Mouse (Mus musculus) neutrophil, adult 5-6 weeks (primary cell): ENCODE results near the gene Afap1. TPM values are rescaled to one million over a fixed set of nuclear protein-coding genes. Genes with fewer than 3 reads are reported as not detected.

Experiments
- ATAC-seq: fragments of 151-379, 151-347 bp; 2 replicates; pipeline ENCODE4 v1.8.0; 2017; ENCODE audit warnings: mild to moderate bottlenecking, moderate TSS enrichment; ENCODE audit not compliant: insufficient number of reproducible peaks, poor library complexity, low FRiP score, severe bottlenecking; ENCODE audit errors: extremely low read depth
- total RNA-seq: library from RNA; stranded (forward); fragments of 200-1000 nt; gene quantifications from 2 replicates; pipeline ENCODE4 v1.2.3, GENCODE M21; 2017

Gene Afap1
- total RNA-seq: 3.8 and 4.2 TPM in 2 replicates

DNA sequence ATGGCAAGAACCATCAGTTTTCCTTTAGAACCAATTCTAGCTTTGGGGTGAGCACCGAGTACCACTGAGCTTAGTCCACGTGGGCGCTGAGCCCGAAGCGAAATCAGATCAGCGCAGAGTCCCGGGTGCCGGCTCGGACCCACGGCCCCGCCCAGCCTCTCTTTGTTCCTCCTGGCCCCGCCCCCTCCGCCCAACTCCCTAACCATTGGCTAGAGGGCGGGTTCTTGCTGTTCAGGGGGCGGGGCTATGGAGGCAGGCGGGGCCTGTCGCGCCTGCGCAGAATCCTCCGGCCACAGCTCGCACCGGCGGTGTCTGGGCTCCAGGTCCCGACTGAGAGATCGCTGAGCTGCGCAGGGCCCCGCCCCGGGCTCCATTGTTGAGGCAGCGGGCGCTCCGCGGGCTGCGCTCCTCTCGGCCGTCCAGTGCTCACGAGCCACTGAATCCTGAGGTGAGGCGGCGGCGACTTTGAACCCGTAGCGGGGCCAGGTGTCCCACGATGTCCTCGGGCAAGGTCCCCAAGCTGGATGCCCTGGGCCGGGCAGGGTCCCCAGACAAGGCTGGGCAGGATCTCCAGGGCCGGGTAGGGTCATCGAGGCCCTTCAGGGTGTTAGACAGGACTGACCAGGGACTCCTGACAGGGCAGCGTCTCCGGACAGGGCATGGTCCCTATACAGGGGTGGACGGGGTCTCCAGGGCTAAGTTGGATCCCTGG lies at the start of gene Afap1:
TSS of gene Afap1 (plus strand) at position 227 of the 712 bp plus-strand sequence.
- peak; percentile 83 for ATAC-seq

GRCm38 (mm10) chr5:35851485-35851884 lies 41.6 kb upstream of the Afap1 start:
- no peak for ATAC-seq

- ATAC-seq: no peak
Measured at GRCm38 (mm10) chr5:35853463-35853862, 39.7 kb upstream of the Afap1 start.

DNA sequence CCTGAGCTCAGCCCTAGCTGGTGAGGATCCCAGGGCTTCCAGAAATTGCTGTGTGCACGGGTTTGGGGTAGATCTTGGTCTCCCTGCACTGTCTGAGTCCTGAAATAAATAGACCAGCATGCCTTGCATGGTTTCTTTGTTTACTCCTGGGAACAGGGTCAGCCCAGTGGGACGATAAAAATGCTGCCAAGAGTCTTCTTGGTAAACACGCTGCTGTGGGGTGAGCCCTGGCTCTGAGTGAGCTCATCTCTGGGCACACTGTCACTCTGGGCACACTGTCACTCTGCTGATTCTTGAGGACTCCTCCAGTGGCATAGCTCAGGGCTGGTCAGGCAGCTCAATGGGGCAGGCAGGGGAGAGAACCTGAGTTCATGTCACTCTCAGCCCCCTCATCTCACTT lies 36.9 kb upstream of the Afap1 start:
- no peak for ATAC-seq

- ATAC-seq: no peak
Measured at GRCm38 (mm10) chr5:35858069-35858468, 35.0 kb upstream of the Afap1 start.

DNA sequence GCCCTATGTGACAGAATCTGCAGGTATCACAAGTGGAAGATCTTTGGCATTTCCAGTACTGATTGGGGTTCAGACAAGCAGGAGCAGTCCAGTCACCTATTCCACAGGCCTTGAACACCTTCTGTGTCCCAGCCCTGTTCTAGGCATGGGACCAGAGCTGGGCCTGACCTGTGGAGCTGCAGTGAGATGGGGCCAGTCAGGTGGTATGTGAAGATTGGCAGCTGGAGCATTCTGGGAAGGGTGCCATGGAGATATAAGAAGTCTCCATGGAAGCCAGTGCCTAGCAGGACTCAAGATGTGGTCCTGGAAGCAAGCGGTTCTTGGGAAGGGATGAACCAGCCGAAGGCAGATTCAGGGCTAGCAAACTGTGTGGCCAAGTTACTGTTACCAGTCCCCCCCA lies 31.7 kb upstream of the Afap1 start:
- no peak for ATAC-seq

- ATAC-seq: no peak
Measured at GRCm38 (mm10) chr5:35869973-35870372, 23.1 kb upstream of the Afap1 start.

DNA sequence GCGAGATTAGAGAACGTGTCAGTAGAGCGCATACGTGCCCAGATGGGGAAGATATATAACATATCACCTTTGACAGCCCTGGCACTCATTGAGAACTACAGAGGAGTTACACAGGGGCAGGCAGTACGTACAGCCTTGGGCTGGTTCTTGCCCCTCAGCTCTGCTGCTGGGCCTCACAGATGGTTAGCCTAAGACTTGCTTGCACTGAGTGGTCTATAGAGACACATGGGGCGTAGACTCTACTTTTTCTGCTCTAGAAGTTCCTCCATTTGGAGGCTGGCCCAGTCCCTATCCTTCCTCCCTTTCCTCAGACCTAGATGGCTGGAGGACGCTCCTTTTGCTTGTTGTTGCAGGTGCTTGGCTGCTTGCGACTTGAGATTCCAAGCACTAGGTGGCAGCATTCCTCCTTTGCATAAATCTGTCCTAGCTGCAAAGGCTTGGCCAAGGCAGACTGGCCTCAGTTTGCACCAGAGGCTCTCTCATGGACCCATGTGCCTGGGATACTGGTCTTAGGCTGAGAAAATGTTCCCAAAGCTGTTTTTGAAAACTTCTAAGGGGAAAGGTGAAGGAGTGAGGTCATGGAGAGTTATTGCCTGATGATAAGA lies 22.6 kb upstream of the Afap1 start:
- 0 out of 2 replicates have a peak, but pooled peaks have one; percentile 20 for ATAC-seq

DNA sequence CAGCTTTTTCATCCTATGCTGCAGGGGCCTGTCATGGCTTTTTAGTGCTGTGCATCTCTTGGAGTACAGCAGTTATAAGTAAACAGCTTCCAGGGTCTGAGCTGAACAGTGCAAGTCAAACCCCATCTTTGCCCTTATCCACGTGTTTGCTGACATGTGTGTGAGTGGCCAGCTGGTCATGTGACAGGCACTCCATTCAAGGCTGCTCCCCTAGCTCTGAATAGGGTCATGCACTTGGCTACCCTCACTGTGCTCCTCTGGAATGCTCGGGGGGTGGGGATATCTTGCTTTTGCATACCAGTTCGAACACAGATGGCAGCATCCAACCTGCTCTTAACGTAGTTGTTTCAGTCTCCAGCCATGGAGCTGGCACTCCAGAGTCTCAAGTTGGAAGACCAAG lies 19.7 kb upstream of the Afap1 start:
- no peak for ATAC-seq

DNA sequence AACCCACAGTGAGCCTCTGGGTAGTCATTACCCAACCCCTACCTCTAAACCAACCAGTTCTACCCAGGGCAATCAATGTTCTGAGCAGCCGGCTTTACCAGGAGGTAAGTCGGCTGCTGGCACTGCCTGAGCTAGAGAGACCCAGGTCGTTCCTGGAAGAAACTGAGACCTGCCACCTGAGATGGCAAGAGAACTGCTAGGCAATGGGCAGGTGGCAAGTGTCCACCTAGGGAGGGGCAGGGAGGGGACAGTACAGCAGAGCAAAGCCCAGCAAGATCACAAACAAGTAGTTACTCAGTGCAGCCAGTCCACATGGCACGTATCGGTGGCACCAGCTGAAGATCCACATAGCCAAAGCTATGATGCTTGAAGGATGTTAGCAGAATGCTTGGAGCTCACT lies 16.9 kb upstream of the Afap1 start:
- ATAC-seq: no peak

DNA sequence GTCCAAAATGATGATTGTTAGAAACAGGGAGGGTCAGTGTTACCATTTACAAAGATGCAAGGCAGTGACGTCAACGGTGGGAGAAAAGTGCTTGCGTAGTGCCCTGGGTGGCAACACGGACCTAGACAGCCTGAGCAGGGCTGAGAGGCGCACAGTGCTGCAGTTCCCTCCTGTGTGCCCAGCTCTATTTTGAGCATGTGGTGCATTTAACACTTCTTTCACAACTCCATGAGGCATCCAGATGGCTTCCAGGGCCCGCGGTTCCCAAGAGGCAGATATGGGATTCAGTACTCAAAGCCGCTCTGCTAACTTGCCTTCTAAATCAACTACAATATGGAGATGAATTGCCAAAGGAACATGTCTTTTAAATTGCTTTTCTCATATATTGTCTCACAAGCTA lies 13.9 kb upstream of the Afap1 start:
- no peak for ATAC-seq

GRCm38 (mm10) chr5:35882391-35882790 lies 10.7 kb upstream of the Afap1 start:
- ATAC-seq: no peak

GRCm38 (mm10) chr5:35884262-35884661 lies 8.9 kb upstream of the Afap1 start:
- no peak for ATAC-seq

- ATAC-seq: no peak
Measured at GRCm38 (mm10) chr5:35884689-35885088, 8.4 kb upstream of the Afap1 start.

DNA sequence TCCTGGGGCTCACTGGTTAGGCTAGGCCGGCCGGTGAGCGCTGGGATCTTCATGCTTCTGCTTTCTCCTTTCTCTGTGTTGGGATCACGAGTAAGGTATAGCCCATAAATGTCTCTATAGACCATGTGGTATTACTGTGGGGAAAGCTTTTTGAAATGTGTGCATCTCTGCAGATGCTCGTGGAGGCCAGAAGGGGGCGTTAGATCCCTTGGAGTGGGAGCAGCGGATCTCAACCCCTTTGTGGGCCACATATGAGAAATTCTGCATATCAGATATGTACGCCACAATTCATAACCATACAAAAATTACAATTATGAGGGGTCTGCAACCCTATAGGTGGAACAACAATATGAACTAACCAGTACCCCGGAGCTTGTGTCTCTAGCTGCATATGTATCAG lies 4.2 kb upstream of the Afap1 start:
- no peak for ATAC-seq

- ATAC-seq: no peak
Measured at GRCm38 (mm10) chr5:35889641-35890040, 3.5 kb upstream of the Afap1 start.

GRCm38 (mm10) chr5:35890985-35891730 lies 2.0 kb upstream of the Afap1 start:
- ATAC-seq: no peak

DNA sequence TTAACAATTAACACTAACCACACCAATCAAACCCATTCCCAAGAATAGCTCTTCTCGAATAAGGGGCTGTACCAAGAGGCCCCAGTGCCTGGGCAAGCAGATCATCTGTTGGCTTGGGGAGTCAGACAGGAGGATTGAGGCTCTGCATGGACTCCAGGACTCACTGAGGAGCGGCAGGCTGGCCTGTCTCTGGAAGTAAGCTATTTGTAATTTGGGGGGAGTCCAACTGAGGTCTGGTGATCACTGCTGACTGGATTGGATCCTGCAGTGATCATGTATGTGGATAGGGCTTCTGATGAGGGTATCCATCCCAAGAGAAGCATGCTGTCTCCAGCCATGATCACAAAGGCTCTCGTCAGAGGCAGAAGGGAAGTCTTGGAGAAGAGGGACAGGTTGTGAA lies 756 bp upstream of the Afap1 start:
- no peak for ATAC-seq

GRCm38 (mm10) chr5:35893805-35894260 lies 714 bp downstream of the Afap1 start:
- no peak for ATAC-seq
